Mouse (Mus musculus) heart, postnatal 0 days (tissue): ENCODE data around the gene Mrps21.

Experiments used
- CTCF ChIP-seq: IDR thresholded peaks from 2 replicates; pipeline ENCODE4 v1.5.1; 2016; ENCODE audit warnings: antibody characterized with exemption, control low read depth, low read depth
- EP300 ChIP-seq: IDR thresholded peaks from 2 replicates; pipeline ENCODE4 v1.6.1; 2016; ENCODE audit warnings: antibody characterized with exemption, low read depth

DNA sequence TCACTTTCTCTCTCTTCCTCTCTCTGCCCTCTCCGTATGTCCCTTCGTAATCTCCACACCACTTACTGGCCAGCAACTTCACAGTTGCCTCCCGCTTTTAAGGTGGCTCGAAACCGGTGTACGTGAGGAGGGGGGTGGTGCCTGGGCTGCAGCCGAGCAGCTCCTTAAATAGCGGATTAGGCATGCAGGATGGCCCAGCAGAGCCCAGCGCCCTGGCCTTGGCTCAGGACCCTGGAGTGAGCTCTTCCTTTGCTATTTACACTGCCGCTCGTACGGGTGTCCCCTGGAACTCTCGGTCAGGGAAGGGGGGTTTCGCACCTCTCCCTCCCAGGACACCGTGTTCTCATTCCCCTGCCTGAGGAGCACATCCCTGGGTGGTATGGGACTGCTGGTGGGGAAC lies 33.2 kb upstream of the Mrps21 start, which contains the start of gene Car14:
- no peak for TF ChIP-seq CTCF
- TF ChIP-seq EP300 = 0 out of 2 replicates have a peak, but pooled peaks have one; percentile 31
